Mouse (Mus musculus) liver, embryonic 11.5 days (tissue): ENCODE measurements around the gene Mrpl28. TPM values are rescaled to one million over a fixed set of nuclear protein-coding genes. Genes with fewer than 3 reads are reported as not detected.

Experiments
- ATAC-seq: fragments of 200-750 bp; cut with Nextera tagmentation; replicated peaks from 2 replicates; pipeline ENCODE4 v1.8.0; 2017; ENCODE audit warnings: moderate number of reproducible peaks, mild to moderate bottlenecking, moderate TSS enrichment, moderate library complexity; ENCODE audit not compliant: low FRiP score
- DNase-seq: peaks from one replicate; pipeline ENCODE4 v3.0.0-alpha.2; 2017; ENCODE audit warnings: low spot score
- H3K27ac ChIP-seq: fragments of 300-500 bp; sonication (generic); 2 replicates; pipeline ENCODE4 v1.5.1; 2014; ENCODE audit warnings: mild to moderate bottlenecking, low read depth, low read length, control low read depth
- H3K27me3 ChIP-seq: fragments of 300-500 bp; sonication (generic); replicated peaks from 2 replicates; pipeline ENCODE4 v1.6.1; 2014; ENCODE audit warnings: low read length, mixed read lengths; ENCODE audit not compliant: control insufficient read depth, insufficient read depth
- H3K36me3 ChIP-seq: fragments of 300-500 bp; sonication (generic); 2 replicates; pipeline ENCODE4 v1.6.1; 2014; ENCODE audit warnings: mild to moderate bottlenecking, low read length, moderate library complexity, mixed read lengths; ENCODE audit not compliant: control insufficient read depth, insufficient read depth
- H3K4me1 ChIP-seq: fragments of 300-500 bp; sonication (generic); replicated peaks from 2 replicates; pipeline ENCODE4 v1.6.1; 2014; ENCODE audit warnings: low read length, mixed read lengths; ENCODE audit not compliant: control insufficient read depth, insufficient read depth
- H3K4me2 ChIP-seq: fragments of 300-500 bp; sonication (generic); 2 replicates; pipeline ENCODE4 v1.6.1; 2014; ENCODE audit warnings: mild to moderate bottlenecking, control low read depth, moderate library complexity
- H3K4me3 ChIP-seq: fragments of 300-500 bp; sonication (generic); 2 replicates; pipeline ENCODE4 v1.5.1; 2014; ENCODE audit warnings: low read depth, low read length, control low read depth
- H3K9ac ChIP-seq: fragments of 300-500 bp; sonication (generic); 2 replicates; pipeline ENCODE4 v1.6.1; 2014; ENCODE audit warnings: low read depth, low read length, control low read depth
- H3K9me3 ChIP-seq: fragments of 300-500 bp; sonication (generic); 2 replicates; pipeline ENCODE4 v1.6.1; 2016; ENCODE audit warnings: low read length, inconsistent platforms, mixed read lengths; ENCODE audit not compliant: control insufficient read depth
- WGBS: fragments of 180-500 bp; shearing (Covaris S2); extraction: QIAGEN DNeasy Blood & Tissue Kit; methylation state at CpG from one replicate; pipeline ENCODE4 v1.1.7; 2014; 5-methylcytosine and 5-hydroxymethylcytosine counted together
- polyA plus RNA-seq: library from polyadenylated mRNA; unstranded; fragments of >200 nt; fragmentation: Nextera tagmentation; extraction: Ambion mirVana; gene quantifications from 2 replicates; pipeline ENCODE4 v1.2.1, GENCODE M21; 2014

Mrpl28 gene
- polyA plus RNA-seq, 1 experiment from 2014 or later = 253 TPM

- no peak overlapping the region for H3K27ac ChIP-seq
- no peak overlapping the region for H3K4me2 ChIP-seq
- H3K36me3 ChIP-seq = peaks cover 17% of the 10 kb centered on the region
- H3K4me3 ChIP-seq = no peak overlapping the region
- H3K9me3 ChIP-seq = no peaks in the 10 kb centered on the region
- no peak overlapping the region for H3K9ac ChIP-seq
- H3K27me3 ChIP-seq = peaks cover 7% of the 10 kb centered on the region; the same call in 1 of the 2 replicates
- H3K4me1 ChIP-seq = peaks cover 17% of the 10 kb centered on the region
- no peak for ATAC-seq
- no peak for DNase-seq
- 57% methylated on average over 5 of the region's 5 CpGs for WGBS
These were observed 714 bp upstream of the Mrpl28 start for GRCm38 (mm10) chr17:26122431-26123140.

GRCm38 (mm10) chr17:26124560-26124959 lies 1.3 kb downstream of the Mrpl28 start:
- Histone ChIP-seq H3K4me1 (peaks cover 15% of the 10 kb centered on the region), H3K9me3 (no peaks in the 10 kb centered on the region), H3K27me3 (no peaks in the 10 kb centered on the region), H3K4me2 (peak overlapping the region; percentile 88), H3K9ac (peak overlapping the region; percentile 85), H3K36me3 (peaks cover 28% of the 10 kb centered on the region), H3K27ac (no peak overlapping the region), H3K4me3 (peak overlapping the region; percentile 93)
- ATAC-seq = no peak
- 81% methylated on average over 7 of the region's 7 CpGs for WGBS
- DNase-seq = no peak

- H3K36me3 ChIP-seq = peaks cover 35% of the 10 kb centered on the region
- H3K27me3 ChIP-seq = no peaks in the 10 kb centered on the region
- H3K4me2 ChIP-seq = no peak overlapping the region
- H3K27ac ChIP-seq = no peak overlapping the region
- DNase-seq (no peak), ATAC-seq (no peak)
- H3K4me3 ChIP-seq = no peak overlapping the region
- 94% methylated on average over 10 of the region's 10 CpGs for WGBS
- no peaks in the 10 kb centered on the region for H3K9me3 ChIP-seq
- no peak overlapping the region for H3K9ac ChIP-seq
- peaks cover 10% of the 10 kb centered on the region for H3K4me1 ChIP-seq
These were observed 1.9 kb downstream of the Mrpl28 start for GRCm38 (mm10) chr17:26125226-26125625.

GRCm38 (mm10) chr17:26131062-26131732 lies 7.9 kb downstream of the Mrpl28 start:
- no peak for ATAC-seq
- H3K36me3 ChIP-seq = peaks cover 40% of the 10 kb centered on the region
- H3K27me3 ChIP-seq = no peaks in the 10 kb centered on the region
- no peak overlapping the region for H3K27ac ChIP-seq
- H3K4me3 ChIP-seq = no peak overlapping the region
- no peak for DNase-seq
- no peak overlapping the region for H3K9ac ChIP-seq
- no peak overlapping the region for H3K4me2 ChIP-seq
- H3K4me1 ChIP-seq = no peaks in the 10 kb centered on the region; the same call in 1 of the 2 replicates
- WGBS = 89% methylated on average over 18 of the region's 18 CpGs
- no peaks in the 10 kb centered on the region for H3K9me3 ChIP-seq

GRCm38 (mm10) chr17:26131856-26132853 lies 8.9 kb downstream of the Mrpl28 start:
- no peak overlapping the region for H3K9ac ChIP-seq
- no peak for ATAC-seq
- DNase-seq = no peak
- 90% methylated on average over 18 of the region's 18 CpGs for WGBS
- no peak overlapping the region for H3K27ac ChIP-seq
- H3K9me3 ChIP-seq = no peaks in the 10 kb centered on the region
- no peak overlapping the region for H3K4me3 ChIP-seq
- H3K36me3 ChIP-seq = peaks cover 32% of the 10 kb centered on the region
- H3K4me1 ChIP-seq = no peaks in the 10 kb centered on the region; the same call in 1 of the 2 replicates
- H3K27me3 ChIP-seq = no peaks in the 10 kb centered on the region
- no peak overlapping the region for H3K4me2 ChIP-seq

- H3K27ac ChIP-seq = peak overlapping the region; percentile 86; the same call in 1 of the 2 replicates
- 0 out of 2 replicates have a peak, but pooled peaks cover 1% of the 10 kb centered on the region for H3K36me3 ChIP-seq
- 77% methylated on average over 11 of the region's 11 CpGs for WGBS
- peaks cover 15% of the 10 kb centered on the region for H3K4me1 ChIP-seq
- H3K9ac ChIP-seq = peak overlapping the region; percentile 55
- H3K4me2 ChIP-seq = peak overlapping the region; percentile 76
- no peaks in the 10 kb centered on the region for H3K9me3 ChIP-seq
- ATAC-seq (no peak), DNase-seq (no peak)
- no peaks in the 10 kb centered on the region for H3K27me3 ChIP-seq
- no peak overlapping the region for H3K4me3 ChIP-seq
These were observed 13.9 kb downstream of the Mrpl28 start for GRCm38 (mm10) chr17:26137106-26137750.

GRCm38 (mm10) chr17:26137751-26138130 lies 14.4 kb downstream of the Mrpl28 start:
- ATAC-seq = no peak
- WGBS = 66% methylated on average over 2 of the region's 2 CpGs
- Histone ChIP-seq H3K36me3 (no peaks in the 10 kb centered on the region), H3K27me3 (no peaks in the 10 kb centered on the region), H3K4me1 (peaks cover 15% of the 10 kb centered on the region), H3K4me2 (peak overlapping the region; percentile 76), H3K4me3 (peak overlapping the region; percentile 98), H3K27ac (peak overlapping the region; percentile 86), H3K9me3 (no peaks in the 10 kb centered on the region), H3K9ac (peak overlapping the region; percentile 55)
- DNase-seq = no peak
